Mouse (Mus musculus) embryonic facial prominence, embryonic 13.5 days (tissue): ENCODE results near the gene Ltb4r2. TPM values are rescaled to one million over a fixed set of nuclear protein-coding genes. Genes with fewer than 3 reads are reported as not detected.

Experiments
- ATAC-seq: fragments of 200-750 bp; cut with Nextera tagmentation; 2 replicates; pipeline ENCODE4 v1.8.0; 2017; ENCODE audit warnings: low read depth; ENCODE audit not compliant: insufficient number of reproducible peaks, insufficient read depth, low FRiP score, low TSS enrichment
- H3K27ac ChIP-seq: fragments of 300-500 bp; sonication (generic); 2 replicates; pipeline ENCODE4 v1.5.1; 2015; ENCODE audit warnings: moderate library complexity, mild to moderate bottlenecking, inconsistent platforms
- H3K27me3 ChIP-seq: fragments of 300-500 bp; sonication (generic); 2 replicates; pipeline ENCODE4 v1.6.1; 2015; ENCODE audit warnings: mild to moderate bottlenecking, inconsistent platforms
- H3K36me3 ChIP-seq: fragments of 300-500 bp; sonication (generic); 2 replicates; pipeline ENCODE4 v1.6.1; 2015; ENCODE audit warnings: mild to moderate bottlenecking, inconsistent platforms
- H3K4me1 ChIP-seq: fragments of 300-500 bp; sonication (generic); 2 replicates; pipeline ENCODE4 v1.6.1; 2015; ENCODE audit warnings: inconsistent platforms
- H3K4me2 ChIP-seq: fragments of 300-500 bp; sonication (generic); 2 replicates; pipeline ENCODE4 v1.6.1; 2015; ENCODE audit warnings: moderate library complexity, mild to moderate bottlenecking, inconsistent platforms
- H3K4me3 ChIP-seq: fragments of 300-500 bp; sonication (generic); 2 replicates; pipeline ENCODE4 v1.5.1; 2015; ENCODE audit warnings: mild to moderate bottlenecking, inconsistent platforms
- H3K9ac ChIP-seq: fragments of 300-500 bp; sonication (generic); 2 replicates; pipeline ENCODE4 v1.6.1; 2015; ENCODE audit warnings: mild to moderate bottlenecking, inconsistent platforms
- H3K9me3 ChIP-seq: fragments of 300-500 bp; sonication (generic); 2 replicates; pipeline ENCODE4 v1.6.1; 2016; ENCODE audit warnings: inconsistent platforms
- WGBS: fragments of 180-500 bp; shearing (Covaris S2); methylation state at CpG from one replicate; pipeline ENCODE4 v1.1.7; 2015; ENCODE audit warnings: mixed read lengths; 5-methylcytosine and 5-hydroxymethylcytosine counted together
- polyA plus RNA-seq: library from polyadenylated mRNA; unstranded; fragments of >200 nt; fragmentation: Nextera tagmentation; extraction: Ambion mirVana; gene quantifications from 2 replicates; pipeline ENCODE4 v1.2.1, GENCODE M21; 2015

The Ltb4r2 gene
- polyA plus RNA-seq: 0.51 and 0.56 TPM in 2 replicates

DNA sequence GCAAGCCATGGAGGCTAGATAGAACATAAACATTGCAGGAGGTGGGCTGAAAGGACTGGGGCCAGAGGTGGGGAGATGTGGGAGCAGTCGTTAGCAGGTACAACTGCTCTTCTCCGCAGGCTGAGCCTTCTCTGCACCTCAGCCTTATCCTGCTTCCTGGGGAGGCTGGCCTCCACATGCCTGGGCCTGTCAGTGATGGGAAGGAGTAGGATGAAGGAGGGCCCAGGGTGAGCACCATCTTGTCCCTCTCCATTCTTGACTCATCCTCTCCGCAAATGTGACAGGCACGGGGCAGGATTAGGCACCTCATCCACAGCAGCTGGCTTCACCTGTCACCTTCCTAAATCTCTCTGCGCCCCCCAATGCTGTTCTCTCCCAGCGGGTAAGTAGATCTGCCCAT is at the start of gene Ltb4r2:
Gene Ltb4r2 (plus strand): TSS at position 266 of the 400 bp plus-strand sequence.
- H3K9me3 ChIP-seq: no peaks in the 10 kb centered on the region
- no peak for ATAC-seq
- H3K9ac ChIP-seq: peak within 1 kb of the TSS; percentile 79
- H3K36me3 ChIP-seq: peaks cover 8% of the 10 kb centered on the region
- peak within 1 kb of the TSS; percentile 93 for H3K4me2 ChIP-seq
- H3K4me1 ChIP-seq: peaks cover 21% of the 10 kb centered on the region
- peak within 1 kb of the TSS; percentile 30 for H3K27ac ChIP-seq
- peak within 1 kb of the TSS; percentile 58 for H3K4me3 ChIP-seq
- H3K27me3 ChIP-seq: peaks cover 56% of the 10 kb centered on the region
- WGBS: 74% methylated on average over 6 of the region's 6 CpGs

GRCm38 (mm10) chr14:55711786-55712185 is 49.4 kb upstream of the Ltb4r2 start:
- ATAC-seq: no peak
- no peak overlapping the region for H3K27ac ChIP-seq
- peaks cover 20% of the 10 kb centered on the region for H3K4me1 ChIP-seq
- H3K4me2 ChIP-seq: no peak overlapping the region
- H3K27me3 ChIP-seq: peaks cover 27% of the 10 kb centered on the region
- H3K36me3 ChIP-seq: peaks cover 7% of the 10 kb centered on the region; the same call in 1 of the 2 replicates
- WGBS: 85% methylated on average over 7 of the region's 7 CpGs
- H3K9ac ChIP-seq: no peak overlapping the region
- no peak overlapping the region for H3K4me3 ChIP-seq
- no peaks in the 10 kb centered on the region for H3K9me3 ChIP-seq

- H3K36me3 ChIP-seq: peaks cover 18% of the 10 kb centered on the region
- H3K9ac ChIP-seq: peak overlapping the region; percentile 59
- WGBS: 15% methylated on average over 25 of the region's 25 CpGs
- no peak for ATAC-seq
- H3K4me3 ChIP-seq: peak overlapping the region; percentile 27
- no peak overlapping the region; the same call in 1 of the 2 replicates for H3K27ac ChIP-seq
- H3K4me1 ChIP-seq: peaks cover 20% of the 10 kb centered on the region
- H3K9me3 ChIP-seq: no peaks in the 10 kb centered on the region
- H3K27me3 ChIP-seq: peaks cover 27% of the 10 kb centered on the region
- peak overlapping the region; percentile 50 for H3K4me2 ChIP-seq
Observed at GRCm38 (mm10) chr14:55713007-55713728, 48.1 kb upstream of the Ltb4r2 start.

- peak within 1 kb of the TSS; percentile 27 for H3K4me3 ChIP-seq
- 22% methylated on average over 4 of the region's 4 CpGs for WGBS
- H3K4me1 ChIP-seq: peaks cover 20% of the 10 kb centered on the region
- peaks cover 27% of the 10 kb centered on the region for H3K27me3 ChIP-seq
- H3K4me2 ChIP-seq: peak within 1 kb of the TSS; percentile 50
- H3K9me3 ChIP-seq: no peaks in the 10 kb centered on the region
- ATAC-seq: no peak
- peak within 1 kb of the TSS; percentile 11; the same call in 1 of the 2 replicates for H3K27ac ChIP-seq
- peaks cover 24% of the 10 kb centered on the region for H3K36me3 ChIP-seq
- peak within 1 kb of the TSS; percentile 59 for H3K9ac ChIP-seq
Observed at GRCm38 (mm10) chr14:55713729-55714122, 47.5 kb upstream of the Ltb4r2 start, which contains the start of gene Tgm1. Gene Tgm1 (minus strand): TSS chr14:55713926.

- 23% methylated on average over 6 of the region's 6 CpGs for WGBS
- peaks cover 27% of the 10 kb centered on the region for H3K27me3 ChIP-seq
- no peak overlapping the region for H3K9ac ChIP-seq
- no peak for ATAC-seq
- no peak overlapping the region for H3K4me3 ChIP-seq
- no peak overlapping the region for H3K27ac ChIP-seq
- H3K4me2 ChIP-seq: no peak overlapping the region
- H3K9me3 ChIP-seq: no peaks in the 10 kb centered on the region
- peaks cover 35% of the 10 kb centered on the region for H3K36me3 ChIP-seq
- peaks cover 20% of the 10 kb centered on the region for H3K4me1 ChIP-seq
Observed at GRCm38 (mm10) chr14:55714893-55715292, 46.3 kb upstream of the Ltb4r2 start.

GRCm38 (mm10) chr14:55716271-55716670 is 45.0 kb upstream of the Ltb4r2 start:
- Histone ChIP-seq H3K27ac (no peak overlapping the region), H3K4me1 (peaks cover 27% of the 10 kb centered on the region), H3K9me3 (no peaks in the 10 kb centered on the region), H3K36me3 (peaks cover 35% of the 10 kb centered on the region), H3K4me3 (no peak overlapping the region), H3K27me3 (peaks cover 27% of the 10 kb centered on the region), H3K9ac (no peak overlapping the region), H3K4me2 (no peak overlapping the region)
- 92% methylated on average over 6 of the region's 6 CpGs for WGBS
- ATAC-seq: no peak

DNA sequence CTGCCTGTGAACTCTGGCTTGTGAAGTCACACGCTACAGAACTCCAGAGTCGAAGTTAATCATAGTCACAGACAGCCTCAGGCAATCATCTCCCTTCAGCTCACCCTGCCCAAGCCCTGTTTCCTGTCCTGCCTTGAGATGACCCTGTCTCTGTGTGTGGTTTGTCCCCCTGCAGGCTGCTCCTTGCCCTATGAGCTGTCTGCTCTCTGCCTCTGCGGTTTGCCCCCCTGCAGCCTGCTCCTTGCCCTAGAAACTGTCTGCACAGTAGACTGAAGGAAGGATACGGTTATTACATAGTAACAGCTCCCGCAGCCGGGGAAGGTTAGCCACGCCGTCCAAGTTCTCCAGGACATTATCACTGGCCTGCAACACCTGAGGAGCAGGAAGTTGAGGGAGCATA is 44.3 kb upstream of the Ltb4r2 start:
- H3K27me3 ChIP-seq: peaks cover 24% of the 10 kb centered on the region
- no peak overlapping the region for H3K4me2 ChIP-seq
- no peak overlapping the region for H3K27ac ChIP-seq
- peaks cover 35% of the 10 kb centered on the region for H3K36me3 ChIP-seq
- H3K9ac ChIP-seq: no peak overlapping the region
- H3K4me1 ChIP-seq: peaks cover 30% of the 10 kb centered on the region
- no peak for ATAC-seq
- 46% methylated on average over 8 of the region's 8 CpGs for WGBS
- no peak overlapping the region for H3K4me3 ChIP-seq
- H3K9me3 ChIP-seq: no peaks in the 10 kb centered on the region

DNA sequence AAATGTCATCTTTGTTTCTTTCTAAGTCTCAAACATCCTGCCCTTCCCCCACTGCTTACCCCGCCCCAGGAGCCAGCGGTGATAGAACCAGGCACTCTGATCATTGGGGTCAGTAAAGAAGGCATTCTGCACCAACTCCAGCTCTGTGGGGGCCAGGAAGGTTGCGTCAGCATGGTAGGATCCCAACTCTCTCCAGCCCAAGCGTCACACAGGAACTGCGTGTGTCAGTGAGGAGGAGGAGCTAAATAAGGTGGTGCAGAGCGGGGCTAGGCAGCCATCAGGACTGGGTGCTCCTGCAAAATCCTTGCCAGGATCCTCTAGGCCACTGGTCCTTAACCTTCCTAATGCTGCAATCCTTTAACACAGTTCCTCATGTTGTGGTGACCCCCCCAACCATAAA is 41.5 kb upstream of the Ltb4r2 start:
- H3K9ac ChIP-seq: no peak overlapping the region
- no peak overlapping the region for H3K27ac ChIP-seq
- no peaks in the 10 kb centered on the region for H3K9me3 ChIP-seq
- ATAC-seq: no peak
- H3K4me1 ChIP-seq: peaks cover 14% of the 10 kb centered on the region
- WGBS: 87% methylated on average over 6 of the region's 6 CpGs
- peaks cover 35% of the 10 kb centered on the region for H3K36me3 ChIP-seq
- H3K4me3 ChIP-seq: no peak overlapping the region
- H3K4me2 ChIP-seq: no peak overlapping the region
- no peaks in the 10 kb centered on the region for H3K27me3 ChIP-seq

- Histone ChIP-seq H3K9me3 (no peaks in the 10 kb centered on the region), H3K27ac (no peak overlapping the region), H3K4me1 (peaks cover 9% of the 10 kb centered on the region), H3K27me3 (no peaks in the 10 kb centered on the region), H3K4me3 (no peak overlapping the region), H3K4me2 (peak overlapping the region; percentile 74; the same call in 1 of the 2 replicates), H3K36me3 (peaks cover 35% of the 10 kb centered on the region), H3K9ac (0 out of 2 replicates have a peak overlapping the region, but pooled peaks have one; percentile 37)
- WGBS: 88% methylated on average over 12 of the region's 12 CpGs
- no peak for ATAC-seq
Observed at GRCm38 (mm10) chr14:55720666-55721065, 40.6 kb upstream of the Ltb4r2 start.

GRCm38 (mm10) chr14:55721076-55721475 is 40.2 kb upstream of the Ltb4r2 start:
- no peak for ATAC-seq
- H3K9me3 ChIP-seq: no peaks in the 10 kb centered on the region
- H3K27me3 ChIP-seq: no peaks in the 10 kb centered on the region
- H3K9ac ChIP-seq: peak overlapping the region; percentile 79
- peaks cover 35% of the 10 kb centered on the region for H3K36me3 ChIP-seq
- peak overlapping the region; percentile 71; the same call in 1 of the 2 replicates for H3K27ac ChIP-seq
- H3K4me1 ChIP-seq: peaks cover 9% of the 10 kb centered on the region
- H3K4me2 ChIP-seq: peak overlapping the region; percentile 74
- 78% methylated on average over 6 of the region's 6 CpGs for WGBS
- peak overlapping the region; percentile 84 for H3K4me3 ChIP-seq

DNA sequence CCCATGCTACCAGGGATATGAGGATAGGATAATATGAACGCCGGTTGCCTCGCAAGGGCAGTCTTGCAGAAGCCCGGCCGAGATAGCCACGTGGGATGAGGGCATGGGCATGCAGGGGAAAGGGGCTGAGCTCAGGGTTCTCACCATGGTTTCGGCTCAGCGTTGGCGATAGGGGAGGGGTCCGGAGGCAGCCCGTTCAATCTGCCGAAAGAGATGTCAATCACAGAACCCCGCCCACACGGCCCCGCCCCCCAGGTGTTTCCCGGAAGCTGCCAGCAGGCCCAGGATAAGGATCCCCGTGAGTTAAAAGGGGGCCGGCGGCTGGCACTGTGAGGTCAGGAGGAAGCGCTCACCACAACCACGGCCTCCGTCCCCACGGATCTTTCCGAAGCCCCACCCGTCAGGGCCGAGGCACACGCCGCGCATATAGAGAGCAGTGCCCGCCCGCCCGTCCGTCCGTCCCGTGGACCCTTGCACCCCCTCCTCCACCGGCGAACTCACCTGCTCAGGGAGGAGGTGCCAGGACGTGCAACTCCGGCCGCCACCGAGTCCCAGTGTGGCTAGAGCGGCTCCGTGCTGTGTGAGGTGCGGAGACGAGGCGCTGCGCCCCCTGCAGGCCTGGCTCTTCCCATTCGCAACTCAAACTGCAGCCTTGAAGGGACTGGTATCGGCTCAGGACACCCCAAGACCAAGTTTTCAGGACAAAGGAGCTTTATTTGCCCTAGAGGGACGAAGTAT is 39.4 kb upstream of the Ltb4r2 start, which contains the start of gene Rabggta:
Gene Rabggta (minus strand): TSS at position 564 of the 738 bp plus-strand sequence.
- Histone ChIP-seq H3K27ac (peak within 1 kb of the TSS; percentile 71), H3K4me1 (peaks cover 9% of the 10 kb centered on the region), H3K36me3 (peaks cover 27% of the 10 kb centered on the region), H3K4me2 (peak within 1 kb of the TSS; percentile 74), H3K9ac (peak within 1 kb of the TSS; percentile 79), H3K9me3 (no peaks in the 10 kb centered on the region), H3K4me3 (peak within 1 kb of the TSS; percentile 84), H3K27me3 (no peaks in the 10 kb centered on the region)
- under 1% methylated on average over 50 of the region's 50 CpGs for WGBS
- ATAC-seq: peak; percentile 93
